In the genomic region with DNA sequence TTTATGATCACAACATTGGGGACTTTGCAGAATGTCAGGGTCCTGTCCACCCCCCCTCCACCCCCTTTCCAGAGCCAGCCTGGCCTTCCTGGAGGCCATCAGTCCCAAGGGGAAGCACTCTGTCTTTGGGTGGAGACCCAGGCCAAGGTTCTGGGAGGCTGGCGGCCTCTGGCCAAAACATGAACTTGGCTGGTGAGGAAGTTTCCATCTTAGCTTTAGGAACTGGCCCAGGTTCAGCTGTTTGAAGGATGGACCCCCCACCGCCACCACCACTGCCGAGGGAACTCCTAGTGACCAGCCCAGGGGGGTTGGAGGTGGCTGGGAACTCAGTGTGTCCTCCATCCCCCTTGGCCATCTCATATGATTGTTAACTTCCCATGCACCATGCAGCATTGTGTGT, we compare ENCODE assay signal across 12 mouse cellular contexts. TPM values are rescaled to one million over a fixed set of nuclear protein-coding genes. Genes with fewer than 3 reads are reported as not detected.
DNase-seq lines count a peak whose midpoint lies in the region; ATAC-seq lines count a peak whose summit lies in the region.
"Had no signal": no experiment of that assay in that cellular context is flagged by ENCODE, and none has a peak within 500 bp of the region (broad histone marks: within the 10 kb centered on the region; RNA-seq: fewer than 3 reads in every experiment).

No protein-coding gene starts in this region.

- no peak overlapping the region for H3K9ac ChIP-seq in forebrain, embryonic 11.5 days (ENCODE audit: low read length)
- H3K9ac ChIP-seq in liver, embryonic 13.5 days: peak overlapping the region; percentile 78; the same call in 1 of the 2 replicates
- no peak overlapping the region for H3K9ac ChIP-seq in midbrain, embryonic 14.5 days (replicated peaks; ENCODE audit: low read length)

- H3K9me3 ChIP-seq in forebrain, embryonic 10.5 days: no peaks in the 10 kb centered on the region
- H3K9me3 ChIP-seq in forebrain, embryonic 11.5 days (ENCODE audit: control insufficient read depth, low read length): no peaks in the 10 kb centered on the region
- no peaks in the 10 kb centered on the region for H3K9me3 ChIP-seq in liver, embryonic 13.5 days (replicated peaks)
- no peaks in the 10 kb centered on the region for H3K9me3 ChIP-seq in limb, embryonic 10.5 days (replicated peaks)
- no peaks in the 10 kb centered on the region for H3K9me3 ChIP-seq in midbrain, embryonic 14.5 days (ENCODE audit: control insufficient read depth, low read length)

- H3K4me1 ChIP-seq in forebrain, embryonic 10.5 days: peaks cover 62% of the 10 kb centered on the region
- H3K4me1 ChIP-seq in forebrain, embryonic 11.5 days (replicated peaks; ENCODE audit: control insufficient read depth, insufficient read depth, low read length): peaks cover 19% of the 10 kb centered on the region
- H3K4me1 ChIP-seq in liver, embryonic 13.5 days (replicated peaks): peaks cover 81% of the 10 kb centered on the region
- H3K4me1 ChIP-seq in limb, embryonic 10.5 days: peaks cover 83% of the 10 kb centered on the region
- H3K4me1 ChIP-seq in midbrain, embryonic 14.5 days (ENCODE audit: control insufficient read depth, insufficient read depth, low read length): peaks cover 31% of the 10 kb centered on the region

- H3K27ac ChIP-seq in forebrain, embryonic 10.5 days: peak overlapping the region; percentile 89; the same call in 1 of the 2 replicates
- H3K27ac ChIP-seq in forebrain, embryonic 11.5 days (ENCODE audit: low read depth, low read length): no peak overlapping the region
- peak overlapping the region; percentile 2; the same call in 1 of the 2 replicates for H3K27ac ChIP-seq in liver, embryonic 13.5 days
- H3K27ac ChIP-seq in limb, embryonic 10.5 days: peak overlapping the region; percentile 85
- H3K27ac ChIP-seq in midbrain, embryonic 14.5 days (replicated peaks; ENCODE audit: low read depth, low read length): peak overlapping the region; percentile 94; the same call in 1 of the 2 replicates

- peaks cover 56% of the 10 kb centered on the region for H3K27me3 ChIP-seq in forebrain, embryonic 10.5 days (ENCODE audit: poor library complexity, severe bottlenecking)
- H3K27me3 ChIP-seq in forebrain, embryonic 11.5 days (ENCODE audit: control insufficient read depth, insufficient read depth, low read length): peaks cover 18% of the 10 kb centered on the region
- H3K27me3 ChIP-seq in liver, embryonic 13.5 days: peaks cover 21% of the 10 kb centered on the region
- peaks cover 22% of the 10 kb centered on the region for H3K27me3 ChIP-seq in limb, embryonic 10.5 days (ENCODE audit: low read depth, poor library complexity, severe bottlenecking)
- peaks cover 19% of the 10 kb centered on the region for H3K27me3 ChIP-seq in midbrain, embryonic 14.5 days (ENCODE audit: control insufficient read depth, insufficient read depth, low read length)

- no peaks in the 10 kb centered on the region for H3K36me3 ChIP-seq in forebrain, embryonic 10.5 days (replicated peaks)
- no peaks in the 10 kb centered on the region for H3K36me3 ChIP-seq in forebrain, embryonic 11.5 days (ENCODE audit: control insufficient read depth, insufficient read depth, low read length)
- no peaks in the 10 kb centered on the region for H3K36me3 ChIP-seq in liver, embryonic 13.5 days
- H3K36me3 ChIP-seq in limb, embryonic 10.5 days: no peaks in the 10 kb centered on the region
- no peaks in the 10 kb centered on the region for H3K36me3 ChIP-seq in midbrain, embryonic 14.5 days (ENCODE audit: control insufficient read depth, insufficient read depth, low read length)

- no peak for ATAC-seq in forebrain, embryonic 11.5 days (replicated peaks; ENCODE audit: low FRiP score)
- ATAC-seq in liver, embryonic 13.5 days (ENCODE audit: low read depth): no peak
- no peak for ATAC-seq in midbrain, embryonic 14.5 days (ENCODE audit: low FRiP score, low TSS enrichment)
- ATAC-seq: inflammation-experienced regulatory T-cells, adult 6 months had no signal

- peak overlapping the region; percentile 53; the same call in 1 of the 2 replicates for H3K4me3 ChIP-seq in forebrain, embryonic 10.5 days
- no peak overlapping the region for H3K4me3 ChIP-seq in forebrain, embryonic 11.5 days (ENCODE audit: low read depth, low read length)
- 0 out of 2 replicates have a peak overlapping the region, but pooled peaks have one; percentile 62 for H3K4me3 ChIP-seq in liver, embryonic 13.5 days (replicated peaks)
- H3K4me3 ChIP-seq in limb, embryonic 10.5 days: no peak overlapping the region
- no peak overlapping the region for H3K4me3 ChIP-seq in midbrain, embryonic 14.5 days (replicated peaks; ENCODE audit: low read depth, low read length)

- no peak for DNase-seq in forebrain, embryonic 10.5 days (ENCODE audit: extremely low spot score, low spot score)
- no peak for DNase-seq in forebrain, embryonic 11.5 days (ENCODE audit: low spot score)
- no peak for DNase-seq in liver, embryonic 13.5 days
- DNase-seq in liver: no peak
- DNase-seq in limb, embryonic 10.5 days (ENCODE audit: low spot score): no peak
- DNase-seq in midbrain, embryonic 14.5 days: no peak
- no peak for DNase-seq in kidney, adult 11 months
- DNase-seq: adrenal gland, postnatal 10 days; gastrocnemius, postnatal 25 days; lung, adult 2 months had no signal

- 78% methylated on average over 3 of the region's 3 CpGs for WGBS in forebrain, embryonic 10.5 days
- WGBS in forebrain, embryonic 11.5 days: 74% methylated on average over 3 of the region's 3 CpGs
- 59% methylated on average over 3 of the region's 3 CpGs for WGBS in liver, embryonic 13.5 days (ENCODE audit: insufficient replicate concordance)
- 66% methylated on average over 3 of the region's 3 CpGs for WGBS in limb, embryonic 10.5 days
- 55% methylated on average over 3 of the region's 3 CpGs for WGBS in midbrain, embryonic 14.5 days

- H3K4me2 ChIP-seq in forebrain, embryonic 11.5 days (ENCODE audit: low read depth, low read length, severe bottlenecking): no peak overlapping the region
- H3K4me2 ChIP-seq in liver, embryonic 13.5 days: peak overlapping the region; percentile 85
- H3K4me2 ChIP-seq in midbrain, embryonic 14.5 days (ENCODE audit: low read length): no peak overlapping the region

RNA-seq across cellular contexts. Expression of a gene that starts 3.5 kb away (rescaled TPM):
- polyA plus RNA-seq in forebrain, embryonic 10.5 days (2016; fragmentation: Nextera tagmentation; extraction: Ambion mirVana): 46.0 and 46.2 TPM in 2 replicates
- polyA plus RNA-seq in forebrain, embryonic 11.5 days (2014; fragmentation: Nextera tagmentation; extraction: Ambion mirVana): 40.4 and 43.1 TPM in 2 replicates
- 17.2 and 17.5 TPM in 2 replicates for polyA plus RNA-seq in liver, embryonic 13.5 days (2015; fragmentation: Nextera tagmentation; extraction: Ambion mirVana)
- 46.0 and 50.3 TPM in 2 replicates for polyA plus RNA-seq in limb, embryonic 10.5 days (2016; fragmentation: Nextera tagmentation; extraction: Ambion mirVana)
- polyA plus RNA-seq in midbrain, embryonic 14.5 days (2014; fragmentation: Nextera tagmentation; extraction: Ambion mirVana): 72.8 and 73.7 TPM in 2 replicates

RNA-seq across cellular contexts. Expression of a gene that starts 3.7 kb away (rescaled TPM):
- 3.2 and 3.5 TPM in 2 replicates for polyA plus RNA-seq in forebrain, embryonic 10.5 days (2016; fragmentation: Nextera tagmentation; extraction: Ambion mirVana)
- 5.0 and 5.5 TPM in 2 replicates for polyA plus RNA-seq in forebrain, embryonic 11.5 days (2014; fragmentation: Nextera tagmentation; extraction: Ambion mirVana)
- 1.00 and 1.0 TPM in 2 replicates for polyA plus RNA-seq in liver, embryonic 13.5 days (2015; fragmentation: Nextera tagmentation; extraction: Ambion mirVana)
- polyA plus RNA-seq in limb, embryonic 10.5 days (2016; fragmentation: Nextera tagmentation; extraction: Ambion mirVana): 10.8 and 12.7 TPM in 2 replicates
- polyA plus RNA-seq in midbrain, embryonic 14.5 days (2014; fragmentation: Nextera tagmentation; extraction: Ambion mirVana): 4.4 and 7.3 TPM in 2 replicates
- polyA plus RNA-seq: G1E; inflammation-experienced regulatory T-cells, adult 6 months had no signal

RNA-seq across cellular contexts. Expression of a gene that starts 9.0 kb away (rescaled TPM):
- polyA plus RNA-seq in forebrain, embryonic 10.5 days (2016; fragmentation: Nextera tagmentation; extraction: Ambion mirVana): 1.8 and 1.9 TPM in 2 replicates
- 1.3 and 1.8 TPM in 2 replicates for polyA plus RNA-seq in forebrain, embryonic 11.5 days (2014; fragmentation: Nextera tagmentation; extraction: Ambion mirVana)
- 0.45 and 0.61 TPM in 2 replicates for polyA plus RNA-seq in liver, embryonic 13.5 days (2015; fragmentation: Nextera tagmentation; extraction: Ambion mirVana)
- polyA plus RNA-seq in limb, embryonic 10.5 days (2016; fragmentation: Nextera tagmentation; extraction: Ambion mirVana): 1.5 and 2.2 TPM in 2 replicates
- polyA plus RNA-seq in midbrain, embryonic 14.5 days (2014; fragmentation: Nextera tagmentation; extraction: Ambion mirVana): 0.63 and 0.78 TPM in 2 replicates

RNA-seq across cellular contexts. Expression of a gene that starts 43.3 kb away (rescaled TPM):
- 11.1 and 12.2 TPM in 2 replicates for polyA plus RNA-seq in forebrain, embryonic 10.5 days (2016; fragmentation: Nextera tagmentation; extraction: Ambion mirVana)
- 14.1 and 21.4 TPM in 2 replicates for polyA plus RNA-seq in forebrain, embryonic 11.5 days (2014; fragmentation: Nextera tagmentation; extraction: Ambion mirVana)
- 2.6 and 3.2 TPM in 2 replicates for polyA plus RNA-seq in liver, embryonic 13.5 days (2015; fragmentation: Nextera tagmentation; extraction: Ambion mirVana)
- polyA plus RNA-seq in limb, embryonic 10.5 days (2016; fragmentation: Nextera tagmentation; extraction: Ambion mirVana): 12.8 and 15.5 TPM in 2 replicates
- 17.6 and 18.5 TPM in 2 replicates for polyA plus RNA-seq in midbrain, embryonic 14.5 days (2014; fragmentation: Nextera tagmentation; extraction: Ambion mirVana)

RNA-seq across cellular contexts. Expression of a gene that starts 43.5 kb away (rescaled TPM):
- polyA plus RNA-seq in forebrain, embryonic 10.5 days (2016; fragmentation: Nextera tagmentation; extraction: Ambion mirVana): 366 and 374 TPM in 2 replicates
- polyA plus RNA-seq in forebrain, embryonic 11.5 days (2014; fragmentation: Nextera tagmentation; extraction: Ambion mirVana): 292 and 332 TPM in 2 replicates
- polyA plus RNA-seq in liver, embryonic 13.5 days (2015; fragmentation: Nextera tagmentation; extraction: Ambion mirVana): 229 and 268 TPM in 2 replicates
- polyA plus RNA-seq in limb, embryonic 10.5 days (2016; fragmentation: Nextera tagmentation; extraction: Ambion mirVana): 425 and 437 TPM in 2 replicates
- polyA plus RNA-seq in midbrain, embryonic 14.5 days (2014; fragmentation: Nextera tagmentation; extraction: Ambion mirVana): 478 and 643 TPM in 2 replicates

Comparison
In these comparisons a context has a peak if more than half of its experiments do, and no peak if none do; other contexts are left out.
1. H3K4me3 ChIP-seq: peak in forebrain, embryonic 10.5 days (single experiment) and liver, embryonic 13.5 days (single experiment); none in forebrain, embryonic 11.5 days (single experiment), limb, embryonic 10.5 days (single experiment) and midbrain, embryonic 14.5 days (single experiment).